Mouse (Mus musculus): ENCODE results near the gene Xrcc1.

The Xrcc1 gene

DNA sequence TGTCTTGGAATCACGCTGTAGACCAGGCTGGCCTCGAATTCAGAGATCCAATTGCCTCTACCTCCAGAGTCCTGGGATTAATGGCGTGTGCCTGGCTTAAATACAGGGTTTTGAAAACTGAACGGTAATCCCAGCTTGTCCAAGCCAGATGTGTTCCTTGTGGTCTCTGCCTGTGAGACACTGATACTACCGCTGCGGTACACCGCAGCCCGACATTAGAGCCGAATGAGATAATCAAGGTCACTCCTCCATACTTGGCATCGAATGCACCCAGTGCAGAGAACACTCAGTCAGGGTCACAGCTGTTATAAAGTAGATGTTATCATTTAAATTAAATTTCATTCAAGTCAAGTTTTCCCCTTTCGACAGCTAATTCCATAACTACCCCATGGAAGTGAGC lies 17.2 kb upstream of the Xrcc1 start:
- DNase-seq (ENCODE audit: low spot score in 2 of 2): no peak

DNA sequence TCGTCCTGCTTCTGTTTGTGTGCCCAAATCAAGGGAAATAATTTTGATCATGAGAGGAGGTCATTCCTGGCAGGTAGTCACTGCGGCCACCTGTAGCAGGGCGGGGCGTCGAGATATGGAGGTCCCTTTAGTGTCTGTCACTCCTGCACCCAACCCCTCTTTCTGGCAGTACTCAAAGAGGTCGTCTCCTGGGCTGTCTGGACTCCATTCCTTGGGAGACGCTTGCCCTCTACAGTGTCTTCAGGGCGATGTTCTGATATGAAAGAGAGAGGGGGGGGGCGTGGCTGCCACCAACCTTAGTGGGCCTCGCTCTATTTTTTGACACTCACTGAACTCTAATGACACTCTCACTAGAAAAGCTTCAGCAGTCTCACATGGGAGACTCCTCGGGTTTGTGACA lies 16.5 kb upstream of the Xrcc1 start:
- no peak for DNase-seq (ENCODE audit: low spot score in 2 of 2)

DNA sequence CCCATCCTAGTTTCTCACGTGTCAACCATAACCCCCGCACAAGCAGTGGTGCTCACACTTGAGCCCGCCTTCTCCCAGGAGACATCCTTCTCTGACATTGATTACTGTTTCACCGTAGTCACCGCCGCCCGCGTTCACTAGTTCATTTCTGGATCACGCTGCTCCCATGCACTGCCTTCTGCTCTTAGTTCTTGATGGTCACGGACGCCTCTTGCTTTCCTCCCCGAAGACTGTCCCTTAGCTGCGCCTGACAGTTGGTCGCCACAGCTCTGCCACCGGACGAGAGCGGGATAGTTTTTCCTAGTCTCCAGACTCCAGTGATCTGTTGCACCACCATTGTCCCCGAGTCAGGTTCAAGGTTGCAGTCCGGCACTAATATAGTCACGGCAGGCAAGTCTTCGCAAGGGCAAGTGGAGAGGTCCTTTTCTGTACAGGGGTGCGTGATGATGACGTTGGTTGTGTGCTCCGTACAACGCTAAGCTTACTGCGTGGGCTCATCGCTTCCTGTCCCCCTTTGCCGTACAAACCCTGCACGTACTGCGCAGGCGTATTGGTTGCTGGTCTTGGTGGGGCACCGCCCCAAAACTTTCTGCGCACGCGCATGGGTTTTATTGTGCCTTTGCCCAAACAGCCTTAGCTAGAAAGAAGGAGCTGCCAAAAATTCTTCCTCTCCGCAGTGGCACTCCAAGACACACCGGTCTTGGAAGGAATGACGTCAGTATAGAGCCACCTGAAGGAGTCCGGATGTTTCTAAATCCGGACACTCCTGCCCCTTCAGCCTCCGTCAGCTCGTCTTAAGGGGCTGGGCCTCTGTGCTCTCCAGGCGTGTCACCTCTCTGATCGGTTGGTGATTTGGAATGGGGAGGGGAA lies 15.8 kb upstream of the Xrcc1 start, which contains the start of gene Irgq:
Gene Irgq, plus strand, starts transcription at position 628 of the 870 bp plus-strand sequence.
- peak; percentile 97 to 99 for DNase-seq (ENCODE audit: low spot score in 2 of 2)

DNA sequence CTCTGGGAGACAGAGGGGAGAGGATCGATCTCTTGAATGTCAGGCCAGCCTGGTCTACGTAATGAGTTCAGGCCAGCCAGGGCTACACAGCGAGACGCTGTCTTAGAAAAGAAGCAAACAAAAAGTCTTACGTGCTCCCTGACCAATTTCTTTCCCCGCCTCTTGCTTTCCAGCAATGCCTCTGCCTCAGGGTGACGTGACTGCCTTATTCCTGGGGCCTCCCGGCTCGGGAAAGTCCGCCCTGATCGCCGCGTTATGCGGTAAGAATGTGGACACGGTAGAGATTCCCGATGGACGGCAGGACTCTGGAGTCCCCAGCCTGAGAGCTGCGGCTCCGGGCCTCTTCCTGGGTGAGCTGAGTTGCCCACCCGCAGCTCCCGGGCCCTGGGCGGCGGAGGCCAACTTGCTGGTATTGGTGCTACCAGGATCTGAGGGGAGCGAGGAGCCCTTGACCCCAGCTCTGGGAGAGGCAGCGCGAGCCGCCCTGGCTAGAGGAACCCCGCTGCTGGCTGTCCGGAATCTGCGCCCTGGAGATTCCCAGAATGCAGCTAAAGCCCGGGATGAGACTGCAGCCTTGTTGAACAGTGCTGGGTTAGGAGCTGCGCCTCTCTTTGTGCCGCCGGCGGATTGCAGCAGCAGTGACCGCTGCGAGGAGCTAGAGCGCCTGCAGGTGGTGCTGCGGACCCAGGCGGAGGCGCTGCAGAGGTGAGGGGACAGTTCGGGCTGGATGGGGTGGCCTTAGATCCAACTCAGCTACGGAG lies 14.7 kb upstream of the Xrcc1 start:
- DNase-seq (ENCODE audit: low spot score in 2 of 2): peak; percentile 52 to 60

DNA sequence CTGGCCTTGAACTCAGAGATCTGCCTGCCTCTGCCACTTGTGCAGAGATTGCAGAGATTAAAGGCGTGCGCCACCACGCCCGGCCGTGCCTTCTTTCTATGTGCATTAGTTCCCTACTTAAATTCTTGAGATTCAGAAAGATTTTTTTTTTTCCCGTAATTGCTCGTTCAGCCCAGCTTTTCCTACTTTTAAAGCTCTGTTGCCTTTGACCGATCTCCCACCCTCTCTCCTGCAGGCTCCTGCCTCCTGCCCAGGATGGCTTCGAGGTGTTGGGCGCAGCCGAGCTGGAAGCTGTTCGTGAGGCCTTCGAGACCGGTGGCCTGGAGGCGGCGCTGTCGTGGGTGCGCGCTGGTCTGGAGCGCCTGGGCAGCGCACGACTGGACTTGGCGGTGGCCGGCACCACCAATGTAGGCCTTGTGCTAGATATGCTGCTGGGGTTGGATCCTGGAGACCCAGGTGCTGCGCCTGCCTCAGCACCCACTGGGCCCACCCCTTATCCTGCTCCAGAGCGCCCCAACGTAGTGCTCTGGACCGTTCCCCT lies 13.0 kb upstream of the Xrcc1 start:
- no peak for DNase-seq (ENCODE audit: low spot score in 2 of 2)

GRCm38 (mm10) chr7:24533806-24534205 lies 12.3 kb upstream of the Xrcc1 start:
- no peak for DNase-seq (ENCODE audit: low spot score in 2 of 2)

DNA sequence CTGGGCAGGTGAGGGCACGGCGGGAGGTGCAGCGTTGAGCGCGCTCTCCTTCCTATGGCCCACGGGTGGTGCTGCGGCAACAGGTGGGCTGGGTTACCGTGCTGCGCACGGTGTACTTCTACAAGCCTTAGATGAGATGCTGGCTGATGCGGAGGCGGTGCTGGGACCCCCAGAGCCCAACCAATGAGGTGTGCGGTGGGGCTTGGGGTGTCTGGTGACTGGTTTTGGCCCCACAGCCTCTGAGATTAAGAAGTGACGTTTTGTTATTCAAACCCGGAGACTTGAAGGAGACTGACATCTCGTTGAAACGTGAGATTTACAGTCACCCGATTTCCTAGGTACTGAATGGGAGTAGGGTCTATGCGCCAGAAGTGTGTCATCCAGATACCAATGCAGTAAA lies 11.8 kb upstream of the Xrcc1 start:
- no peak for DNase-seq (ENCODE audit: low spot score in 2 of 2)

DNA sequence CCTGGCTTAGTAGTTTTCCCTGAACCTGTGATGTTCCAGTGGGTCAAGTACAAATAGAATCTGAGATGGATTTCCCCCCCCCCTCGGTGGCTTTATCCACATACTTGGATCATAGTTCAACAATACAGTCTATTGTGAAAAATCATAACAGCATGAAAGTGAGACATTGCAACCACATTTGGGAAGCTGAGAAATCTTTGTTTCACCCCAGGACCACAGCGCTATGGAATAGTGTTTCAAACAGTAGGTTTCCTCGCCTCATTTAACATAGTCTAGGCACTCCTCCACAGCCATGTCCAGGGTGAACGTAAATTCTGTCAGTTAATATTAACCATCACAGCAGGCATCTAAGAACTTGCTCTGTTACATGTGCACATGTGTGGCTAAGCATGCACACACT lies 9.0 kb upstream of the Xrcc1 start:
- DNase-seq (ENCODE audit: low spot score in 2 of 2): no peak

- DNase-seq (ENCODE audit: low spot score in 2 of 2): no peak
These were observed 8.5 kb upstream of the Xrcc1 start for GRCm38 (mm10) chr7:24537591-24537990.

GRCm38 (mm10) chr7:24538154-24538553 lies 7.9 kb upstream of the Xrcc1 start:
- DNase-seq (ENCODE audit: low spot score in 2 of 2): no peak

DNA sequence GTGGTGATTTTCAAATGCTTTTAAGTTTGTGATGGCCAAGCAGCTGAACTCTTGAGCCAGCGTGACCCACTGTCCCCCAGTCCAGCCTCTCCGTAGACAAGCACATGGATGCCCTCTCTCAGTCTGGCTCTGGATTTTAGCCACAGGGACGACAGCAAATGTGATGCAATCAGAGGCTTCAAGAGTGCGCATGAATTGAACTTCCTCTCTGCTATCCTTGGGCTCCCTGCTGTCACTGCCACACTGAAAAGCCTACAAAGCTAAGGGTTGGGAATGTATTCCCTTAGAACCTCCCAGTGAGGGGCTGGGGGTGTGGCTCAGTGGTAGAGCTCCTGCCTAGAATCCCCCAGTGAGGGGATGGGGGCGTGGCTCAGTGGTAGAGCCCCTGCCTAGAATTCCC lies 7.4 kb upstream of the Xrcc1 start:
- DNase-seq (ENCODE audit: low spot score in 2 of 2): no peak

DNA sequence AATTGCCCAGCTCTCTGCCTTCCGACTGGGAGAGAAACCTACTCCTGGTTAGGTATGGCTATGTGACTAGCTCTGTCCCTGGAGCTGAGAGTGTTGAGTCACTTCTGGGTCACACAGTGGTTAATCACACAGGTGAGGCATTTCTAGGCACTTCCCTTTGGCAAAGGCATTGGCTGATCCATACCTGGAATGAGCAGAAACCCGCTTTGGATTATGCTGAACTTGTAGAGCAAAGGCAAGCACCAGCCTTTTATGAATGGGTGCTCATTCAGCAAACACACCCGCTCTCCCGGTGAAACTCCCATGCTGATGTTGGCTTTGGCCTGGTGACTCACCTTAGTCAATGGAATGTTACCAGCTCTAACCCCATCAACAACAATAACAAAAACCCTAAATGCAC lies 6.4 kb upstream of the Xrcc1 start:
- DNase-seq (ENCODE audit: low spot score in 2 of 2): peak in 1 of 2 experiments; percentile 9

DNA sequence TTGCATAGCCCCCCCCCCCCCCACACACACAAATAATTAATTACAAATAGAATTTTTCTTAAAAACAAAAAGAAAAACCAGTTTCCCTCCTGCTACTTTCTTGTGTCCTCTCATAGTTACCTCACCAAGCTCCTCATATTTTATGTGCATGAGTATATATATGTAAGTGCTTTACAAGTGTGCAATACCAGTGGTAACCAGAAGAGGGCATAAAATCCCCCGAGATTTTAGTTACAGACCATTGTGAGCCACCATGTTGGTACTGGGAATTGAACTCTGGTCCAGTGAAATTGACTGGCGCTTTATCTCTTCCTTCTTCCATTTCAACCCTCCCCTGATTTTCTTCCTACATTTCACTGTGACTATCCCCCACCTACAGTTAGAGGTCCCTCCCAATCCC lies 1.6 kb upstream of the Xrcc1 start:
- no peak for DNase-seq (ENCODE audit: low spot score in 2 of 2)

DNA sequence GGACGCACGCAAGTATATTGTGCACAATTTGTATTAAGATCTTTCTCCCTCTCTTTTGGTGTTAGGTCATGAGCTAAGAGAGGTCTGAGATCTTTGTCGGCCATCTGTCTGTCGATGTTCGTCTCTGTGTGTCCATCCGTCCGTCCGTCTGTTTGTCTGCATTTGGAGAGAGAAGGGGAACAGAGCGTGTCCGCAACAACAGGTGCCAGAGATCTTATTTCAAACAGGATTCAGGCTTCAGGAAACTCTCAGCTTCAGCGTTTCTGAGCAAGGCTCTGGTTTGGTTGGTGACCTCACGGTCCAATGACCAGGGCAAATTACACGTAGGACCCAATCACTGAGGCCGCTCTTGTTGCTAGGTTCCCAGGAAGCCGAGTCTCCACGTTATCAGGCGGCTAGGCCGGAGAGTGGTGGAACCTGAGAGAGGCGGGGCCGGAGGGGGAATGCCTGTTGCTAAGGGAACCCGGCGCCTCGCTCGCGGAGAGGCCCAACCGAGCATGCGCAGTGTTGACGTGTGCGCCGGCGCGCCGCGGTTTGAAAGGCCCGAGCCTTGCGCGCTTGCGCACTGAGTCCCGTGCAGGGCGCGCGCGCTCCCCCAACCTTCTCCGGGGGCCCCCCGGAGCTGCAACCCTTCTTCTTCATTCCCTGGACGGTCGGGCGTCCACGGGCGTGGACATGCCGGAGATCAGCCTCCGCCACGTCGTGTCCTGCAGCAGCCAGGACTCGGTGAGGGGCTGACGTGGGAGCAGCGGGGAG lies 723 bp downstream of the Xrcc1 start:
- DNase-seq (ENCODE audit: low spot score in 2 of 2): peak; percentile 97 to 100

GRCm38 (mm10) chr7:24547534-24548036 lies 1.5 kb downstream of the Xrcc1 start:
- no peak for DNase-seq (ENCODE audit: low spot score in 2 of 2)

DNA sequence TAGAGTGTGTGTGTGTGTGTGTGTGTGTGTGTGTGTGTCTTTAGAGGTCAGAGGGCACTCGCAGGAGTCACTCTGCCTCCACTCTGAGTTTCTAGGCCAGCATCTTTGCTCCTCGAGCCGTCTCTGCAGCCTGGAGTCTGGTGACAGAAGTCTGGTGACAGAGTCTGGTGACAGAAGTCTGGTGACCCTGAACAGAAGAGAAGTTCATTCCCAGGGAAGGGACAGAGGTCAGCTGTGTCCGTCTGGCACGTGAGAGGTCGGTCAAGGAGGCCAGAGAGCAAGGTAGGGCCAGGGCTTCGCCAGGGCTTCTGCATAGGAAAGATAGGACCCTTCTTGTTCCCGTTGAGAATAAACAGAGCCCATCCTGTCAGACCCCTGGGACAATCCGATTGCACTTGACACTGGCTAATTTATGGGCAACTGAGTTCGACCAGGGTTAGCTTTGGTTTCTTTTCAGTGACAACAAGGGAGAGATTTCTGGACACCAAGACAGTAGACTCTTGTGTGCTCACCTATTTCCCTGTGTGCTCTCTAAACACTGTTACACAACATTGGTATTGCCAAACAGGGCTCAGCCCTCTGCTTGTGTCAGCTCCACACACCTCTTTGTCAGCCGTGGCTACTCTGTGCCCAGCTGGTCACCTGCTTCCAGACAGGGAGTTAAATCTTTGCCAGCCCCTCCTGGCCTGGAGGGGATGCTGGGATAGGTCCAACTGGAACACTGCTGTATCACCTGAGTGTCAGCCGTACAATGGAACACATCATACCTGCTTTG lies 6.1 kb downstream of the Xrcc1 start:
- DNase-seq (ENCODE audit: low spot score in 2 of 2): no peak

- no peak for DNase-seq (ENCODE audit: low spot score in 2 of 2)
These were observed 9.7 kb downstream of the Xrcc1 start for GRCm38 (mm10) chr7:24555786-24556185.

GRCm38 (mm10) chr7:24561450-24561849 lies 15.4 kb downstream of the Xrcc1 start:
- DNase-seq (ENCODE audit: low spot score in 2 of 2): no peak

GRCm38 (mm10) chr7:24563191-24563836 lies 17.2 kb downstream of the Xrcc1 start:
- no peak for DNase-seq (ENCODE audit: low spot score in 2 of 2)

DNA sequence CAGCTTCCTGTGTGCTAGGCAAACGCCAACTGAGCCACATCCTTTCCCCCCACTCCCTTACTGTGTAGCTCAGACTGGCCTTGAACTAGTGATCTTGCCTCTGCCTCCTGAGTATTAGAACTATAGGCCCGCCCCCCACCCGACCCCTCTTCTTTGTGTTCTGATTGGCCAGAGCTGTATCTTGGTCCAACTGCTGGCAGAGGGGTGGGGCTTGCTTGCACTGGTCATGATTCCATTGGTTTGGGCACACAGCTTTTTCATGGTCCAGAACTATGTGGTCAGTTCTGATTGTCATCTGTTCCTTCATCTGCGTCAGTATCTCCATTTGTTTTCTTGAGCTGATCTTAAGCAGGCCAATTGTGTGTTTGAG lies 17.7 kb downstream of the Xrcc1 start:
- DNase-seq (ENCODE audit: low spot score in 2 of 2): no peak
